Mouse (Mus musculus): ENCODE measurements around the gene Tbxa2r. TPM values are rescaled to one million over a fixed set of nuclear protein-coding genes. Genes with fewer than 3 reads are reported as not detected.

Gene Tbxa2r
- total and polyA plus RNA-seq, 2 experiments = 0.37 to 4.0 TPM

DNA sequence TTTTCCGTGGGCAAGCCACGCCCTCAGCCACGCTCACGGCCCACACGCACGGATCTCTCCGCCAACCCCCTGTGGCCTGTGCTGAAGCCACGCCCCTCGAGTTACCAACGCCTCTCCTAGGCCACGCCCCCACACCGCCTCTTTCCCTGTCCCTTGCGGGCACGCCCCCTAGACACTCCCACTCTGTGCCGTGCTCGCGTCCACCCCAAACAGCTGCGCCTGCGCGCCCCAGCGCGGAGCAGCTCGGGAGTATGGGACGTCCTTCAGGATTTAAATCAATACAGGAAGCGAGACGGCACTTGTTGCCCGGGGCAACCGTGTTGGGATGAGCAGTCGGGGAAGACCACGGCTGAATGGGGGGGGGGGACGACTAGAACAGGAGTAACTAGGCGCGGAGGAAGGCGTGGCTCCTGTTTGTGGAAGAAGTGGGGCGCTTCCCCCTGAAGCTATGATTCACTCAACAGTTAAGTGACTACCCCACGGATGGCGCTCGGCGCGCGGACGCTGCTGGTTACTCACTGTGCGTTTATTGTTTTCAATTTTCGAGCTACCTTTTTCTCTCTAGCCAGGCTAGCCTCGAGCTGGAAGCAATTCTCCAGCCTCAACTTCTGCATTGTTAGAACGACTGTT is 50.1 kb downstream of the Tbxa2r start:
- peak overlapping the region; percentile 20 for H3K9ac ChIP-seq (ENCODE audit: low read depth, low read length)
- peak overlapping the region; percentile 57 for H3K4me3 ChIP-seq (ENCODE audit: insufficient read depth, low read depth, low read length)
- peaks cover 20% of the 10 kb centered on the region; the same call in 1 of the 2 replicates for H3K79me2 ChIP-seq (ENCODE audit: control insufficient read depth, insufficient read depth, low read length)
- H3K4me1 ChIP-seq (ENCODE audit: control insufficient read depth, insufficient read depth, low read length) = peaks cover 10% of the 10 kb centered on the region
- under 1% methylated on average over 46 of the region's 46 CpGs for WGBS
- H3K27me3 ChIP-seq (ENCODE audit: control insufficient read depth, insufficient read depth, low read length) = no peaks in the 10 kb centered on the region
- DNase-seq (ENCODE audit: extremely low read depth, low read depth, low spot score) = peak; percentile 95
- H3K27ac ChIP-seq (replicated peaks; ENCODE audit: insufficient read depth, low read depth, low read length) = no peak overlapping the region
- H3K36me3 ChIP-seq (ENCODE audit: control insufficient read depth, insufficient read depth, low read length) = no peaks in the 10 kb centered on the region
- TF ChIP-seq CTCF (IDR thresholded peaks at IDR 0.05; ENCODE audit: low read depth, low read length) (no peak), POLR2A (IDR thresholded peaks at IDR 0.05; ENCODE audit: extremely low read depth, insufficient read depth, low read length) (no peak)

DNA sequence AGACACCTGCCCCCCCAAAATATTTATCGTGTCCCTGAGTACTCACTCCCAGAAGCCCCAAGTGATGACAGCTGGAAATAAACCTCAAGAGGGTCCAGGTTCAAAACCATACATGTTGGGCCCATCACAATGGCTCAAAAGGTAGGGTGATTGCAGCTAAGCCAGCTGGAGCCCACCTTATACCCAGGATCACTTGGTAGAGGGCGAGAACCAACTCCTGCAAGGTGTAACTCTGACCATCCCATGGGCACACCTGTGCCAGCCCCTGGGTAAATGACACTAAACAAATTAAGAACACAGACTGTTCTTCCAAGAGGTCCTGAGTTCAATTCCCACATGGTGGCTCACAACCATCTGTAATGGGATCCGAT is 50.6 kb downstream of the Tbxa2r start:
- WGBS = 65% methylated on average over 3 of the region's 3 CpGs

DNA sequence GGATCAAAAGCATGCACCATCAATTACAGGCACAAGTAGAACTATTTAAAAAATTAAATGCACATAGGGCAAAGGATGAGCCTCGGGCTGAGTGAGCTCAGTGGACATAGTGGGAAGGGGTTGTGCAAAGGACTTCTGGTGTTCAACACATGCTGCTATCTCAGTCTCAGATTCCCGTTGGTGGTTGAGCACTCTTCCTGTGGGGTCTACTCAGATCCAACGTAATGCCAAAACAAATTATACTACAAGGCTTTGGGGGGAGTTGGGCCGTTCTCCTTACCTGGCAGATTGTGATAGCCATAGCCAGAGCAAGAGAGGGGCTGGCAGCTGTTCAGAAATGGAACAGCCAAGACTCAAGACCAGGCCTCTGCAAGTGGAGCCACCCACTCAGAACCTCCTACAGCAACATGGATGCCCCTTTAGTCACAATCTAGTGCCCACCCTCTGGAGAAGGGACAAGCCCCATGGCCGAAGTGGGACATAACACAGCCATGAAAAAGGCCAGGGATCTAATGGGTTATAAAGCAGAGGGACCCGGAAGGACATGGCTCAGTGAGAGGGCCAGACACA is 51.4 kb downstream of the Tbxa2r start:
- H3K27me3 ChIP-seq (ENCODE audit: control insufficient read depth, insufficient read depth, low read length) = no peaks in the 10 kb centered on the region
- H3K27ac ChIP-seq (replicated peaks; ENCODE audit: insufficient read depth, low read depth, low read length) = no peak overlapping the region
- no peak for DNase-seq (ENCODE audit: extremely low read depth, low read depth, low spot score)
- H3K79me2 ChIP-seq (ENCODE audit: control insufficient read depth, insufficient read depth, low read length) = peaks cover 19% of the 10 kb centered on the region
- H3K4me3 ChIP-seq (ENCODE audit: insufficient read depth, low read depth, low read length) = no peak overlapping the region
- peaks cover 11% of the 10 kb centered on the region for H3K4me1 ChIP-seq (ENCODE audit: control insufficient read depth, insufficient read depth, low read length)
- TF ChIP-seq CTCF (IDR thresholded peaks at IDR 0.05; ENCODE audit: low read depth, low read length) (no peak), POLR2A (IDR thresholded peaks at IDR 0.05; ENCODE audit: extremely low read depth, insufficient read depth, low read length) (no peak)
- H3K9ac ChIP-seq (ENCODE audit: low read depth, low read length) = no peak overlapping the region
- H3K36me3 ChIP-seq (ENCODE audit: control insufficient read depth, insufficient read depth, low read length) = no peaks in the 10 kb centered on the region
- 89% methylated on average over 6 of the region's 6 CpGs for WGBS

More for the DNA sequence above, 50.6 kb downstream of the Tbxa2r start:
- no peak for DNase-seq (ENCODE audit: extremely low read depth, low read depth, low spot score)
- Histone ChIP-seq H3K9ac (ENCODE audit: low read depth, low read length) (no peak overlapping the region; the same call in 1 of the 2 replicates), H3K27me3 (ENCODE audit: control insufficient read depth, insufficient read depth, low read length) (no peaks in the 10 kb centered on the region), H3K36me3 (ENCODE audit: control insufficient read depth, insufficient read depth, low read length) (no peaks in the 10 kb centered on the region), H3K4me1 (ENCODE audit: control insufficient read depth, insufficient read depth, low read length) (peaks cover 10% of the 10 kb centered on the region), H3K79me2 (ENCODE audit: control insufficient read depth, insufficient read depth, low read length) (peaks cover 17% of the 10 kb centered on the region; the same call in 1 of the 2 replicates), H3K4me3 (ENCODE audit: insufficient read depth, low read depth, low read length) (peak overlapping the region; percentile 57), H3K27ac (replicated peaks; ENCODE audit: insufficient read depth, low read depth, low read length) (no peak overlapping the region)
- TF ChIP-seq CTCF (IDR thresholded peaks at IDR 0.05; ENCODE audit: low read depth, low read length) (no peak), POLR2A (IDR thresholded peaks at IDR 0.05; ENCODE audit: extremely low read depth, insufficient read depth, low read length) (no peak)

DNA sequence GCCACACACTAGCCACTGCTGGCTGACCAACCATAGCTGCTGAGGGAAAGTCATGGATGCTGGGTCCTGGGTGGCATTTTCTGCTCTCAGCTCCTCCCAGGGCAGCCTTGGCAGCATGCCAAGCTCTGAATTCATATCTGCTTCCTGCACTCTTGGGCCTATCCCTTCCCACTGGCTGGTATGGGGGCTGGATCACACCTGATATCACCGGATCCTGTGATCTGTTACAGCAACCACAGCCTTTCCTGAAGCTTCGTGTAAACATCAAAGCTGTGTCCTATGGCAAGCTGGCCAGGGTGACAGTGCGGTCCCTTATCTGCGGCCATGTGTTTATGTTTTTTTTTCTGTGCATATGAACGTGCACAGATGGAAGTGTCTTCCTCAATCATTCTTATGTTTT is 53.5 kb downstream of the Tbxa2r start:
- no peak overlapping the region for H3K9ac ChIP-seq (ENCODE audit: low read depth, low read length)

DNA sequence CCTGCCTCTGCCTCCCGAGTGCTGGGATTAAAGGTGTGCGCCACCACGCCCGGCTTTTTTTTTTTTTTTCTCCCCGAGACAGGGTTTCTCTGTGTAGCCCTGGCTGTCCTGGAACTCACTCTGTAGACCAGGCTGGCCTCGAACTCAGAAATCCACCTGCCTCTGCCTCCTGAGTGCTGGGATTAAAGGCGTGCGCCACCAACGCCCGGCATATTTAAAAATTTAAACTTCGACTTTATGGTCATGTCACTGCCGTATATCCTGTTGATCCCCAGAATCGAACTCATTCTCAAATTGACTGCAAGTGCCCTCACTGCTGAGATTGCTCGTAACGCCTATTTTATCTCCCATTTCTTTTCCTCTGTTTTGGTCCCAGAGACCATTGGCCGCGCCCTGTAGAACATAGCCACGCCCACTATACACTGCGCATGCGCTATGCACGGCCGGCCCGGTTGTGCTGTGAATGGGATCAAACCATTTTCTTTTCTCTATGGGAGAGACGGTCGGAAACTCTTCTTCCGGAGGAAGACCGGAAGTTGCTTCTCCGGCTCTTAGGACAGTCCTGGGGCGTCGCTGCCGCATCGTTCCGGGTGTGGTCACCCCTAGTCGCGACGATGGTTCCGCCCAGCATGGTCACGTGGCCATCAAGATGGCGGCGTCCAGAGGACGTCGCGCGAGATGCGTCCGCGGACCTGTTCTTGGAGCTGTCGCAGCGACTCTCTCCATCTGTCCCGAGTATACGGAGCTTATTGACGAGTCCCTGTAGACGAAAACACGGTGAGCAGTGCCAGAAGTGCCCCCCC is 55.5 kb downstream of the Tbxa2r start, which contains the start of the genes Dohh and Gm48551:
Gene Dohh, plus strand, starts transcription at position 627 of the 803 bp plus-strand sequence.
Gene Gm48551, plus strand, starts transcription at position 665 of the 803 bp plus-strand sequence.
- Histone ChIP-seq H3K27ac (replicated peaks; ENCODE audit: insufficient read depth, low read depth, low read length) (peak within 1 kb of the TSS; percentile 70), H3K36me3 (ENCODE audit: control insufficient read depth, insufficient read depth, low read length) (0 out of 2 replicates have a peak, but pooled peaks cover 1% of the 10 kb centered on the region), H3K79me2 (ENCODE audit: control insufficient read depth, insufficient read depth, low read length) (peaks cover 13% of the 10 kb centered on the region), H3K4me3 (ENCODE audit: insufficient read depth, low read depth, low read length) (peak within 1 kb of the TSS; percentile 88), H3K9ac (ENCODE audit: low read depth, low read length) (peak within 1 kb of the TSS; percentile 89), H3K4me1 (ENCODE audit: control insufficient read depth, insufficient read depth, low read length) (peaks cover 11% of the 10 kb centered on the region), H3K27me3 (ENCODE audit: control insufficient read depth, insufficient read depth, low read length) (no peaks in the 10 kb centered on the region)
- TF ChIP-seq CTCF (IDR thresholded peaks at IDR 0.05; ENCODE audit: low read depth, low read length) (no peak), POLR2A (IDR thresholded peaks at IDR 0.05; ENCODE audit: extremely low read depth, insufficient read depth, low read length) (peak; percentile 84)
- 3% methylated on average over 52 of the region's 54 CpGs for WGBS
- DNase-seq (ENCODE audit: extremely low read depth, low read depth, low spot score) = peak; percentile 97

More for the DNA sequence above, 53.5 kb downstream of the Tbxa2r start:
- 70% methylated on average over 5 of the region's 5 CpGs for WGBS
- H3K4me1 ChIP-seq (ENCODE audit: control insufficient read depth, insufficient read depth, low read length) = peaks cover 16% of the 10 kb centered on the region
- no peaks in the 10 kb centered on the region for H3K27me3 ChIP-seq (ENCODE audit: control insufficient read depth, insufficient read depth, low read length)
- TF ChIP-seq POLR2A (IDR thresholded peaks at IDR 0.05; ENCODE audit: extremely low read depth, insufficient read depth, low read length) (no peak), CTCF (IDR thresholded peaks at IDR 0.05; ENCODE audit: low read depth, low read length) (no peak)
- no peaks in the 10 kb centered on the region for H3K36me3 ChIP-seq (ENCODE audit: control insufficient read depth, insufficient read depth, low read length)
- DNase-seq (ENCODE audit: extremely low read depth, low read depth, low spot score) = no peak
- no peak overlapping the region for H3K27ac ChIP-seq (replicated peaks; ENCODE audit: insufficient read depth, low read depth, low read length)
- no peak overlapping the region for H3K4me3 ChIP-seq (ENCODE audit: insufficient read depth, low read depth, low read length)
- peaks cover 19% of the 10 kb centered on the region for H3K79me2 ChIP-seq (ENCODE audit: control insufficient read depth, insufficient read depth, low read length)
